Mouse (Mus musculus): Measurements from ENCODE around the gene Samd4.

The Samd4 gene

DNA sequence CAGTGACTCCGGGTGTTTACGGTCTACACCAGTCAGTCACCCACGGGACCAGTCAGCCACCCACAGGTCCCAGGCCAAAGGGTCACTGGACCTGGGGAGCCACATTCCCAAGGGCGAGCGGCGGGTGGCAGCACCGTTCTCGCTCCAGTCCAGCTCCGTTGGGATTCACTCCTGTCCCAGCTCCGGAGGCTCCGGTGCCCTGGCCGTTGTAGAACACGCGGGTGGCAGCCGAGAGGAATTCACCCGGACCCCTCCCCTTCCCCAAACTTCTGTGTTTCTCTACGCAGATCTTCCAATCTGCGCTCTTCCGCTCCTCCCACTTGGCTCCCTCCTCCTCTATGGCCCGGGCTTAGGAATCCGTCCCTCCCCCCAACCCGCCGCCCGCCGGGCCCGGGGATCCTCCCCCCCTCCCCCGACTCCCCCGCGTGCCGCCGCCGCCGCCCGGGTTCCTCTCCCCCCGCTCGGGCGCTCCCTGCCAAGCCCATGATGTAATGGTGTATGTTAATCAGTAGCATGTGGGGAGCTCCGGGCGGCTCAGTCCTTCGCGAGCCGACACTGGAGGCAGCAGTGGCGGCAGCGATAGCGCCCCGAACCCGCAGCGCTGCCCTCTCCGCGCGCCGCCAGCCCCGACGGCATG, at the start of gene Samd4:
Gene Samd4 (plus strand): TSS at position 424 of the 637 bp plus-strand sequence.
- in situ Hi-C loops (cut with MboI; ENCODE audit: low sequenced_read_pairs), result no loop called here

DNA sequence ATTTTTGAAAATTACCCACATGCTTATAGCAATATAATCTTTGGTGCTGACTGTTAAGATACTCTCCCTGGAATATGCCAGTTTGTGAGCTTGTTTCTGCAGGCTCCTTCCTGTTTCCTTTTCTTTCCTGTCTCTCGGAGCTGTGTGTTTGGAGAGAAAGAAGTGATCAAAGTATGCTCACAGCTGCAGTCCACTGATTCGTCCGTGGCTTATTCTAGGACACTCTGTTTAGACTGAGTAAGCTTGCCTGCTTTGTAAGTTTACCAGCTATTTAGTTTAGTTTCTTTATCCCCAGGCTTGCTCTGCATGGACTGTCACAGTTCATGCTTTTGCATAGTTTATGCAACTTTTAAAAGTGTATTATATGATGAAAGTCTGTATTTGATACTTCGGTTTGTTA, 43.3 kb upstream of the Samd4 start:
- in situ Hi-C loops (cut with MboI; ENCODE audit: low sequenced_read_pairs), result no loop called here

DNA sequence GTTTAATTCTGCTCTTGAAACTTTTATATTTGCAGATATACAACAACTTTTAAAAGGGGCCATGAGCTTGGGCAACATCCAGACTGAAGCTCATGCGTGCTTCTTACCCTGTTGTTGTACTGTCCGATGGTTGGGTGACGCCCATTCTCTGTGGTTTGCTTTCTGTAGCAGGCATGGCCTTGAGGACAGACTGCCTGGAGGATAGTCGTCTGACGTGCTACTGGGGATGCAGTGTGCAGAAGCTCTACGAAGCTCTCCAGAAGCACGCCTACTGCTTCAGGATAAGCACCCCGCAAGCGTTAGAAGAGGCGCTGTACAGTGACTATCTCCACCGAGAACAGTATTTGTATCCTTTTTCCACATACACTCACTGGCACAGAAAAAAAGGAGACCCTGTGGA, 36.9 kb upstream of the Samd4 start:
- in situ Hi-C loops (cut with MboI; ENCODE audit: low sequenced_read_pairs), result no loop called here

DNA sequence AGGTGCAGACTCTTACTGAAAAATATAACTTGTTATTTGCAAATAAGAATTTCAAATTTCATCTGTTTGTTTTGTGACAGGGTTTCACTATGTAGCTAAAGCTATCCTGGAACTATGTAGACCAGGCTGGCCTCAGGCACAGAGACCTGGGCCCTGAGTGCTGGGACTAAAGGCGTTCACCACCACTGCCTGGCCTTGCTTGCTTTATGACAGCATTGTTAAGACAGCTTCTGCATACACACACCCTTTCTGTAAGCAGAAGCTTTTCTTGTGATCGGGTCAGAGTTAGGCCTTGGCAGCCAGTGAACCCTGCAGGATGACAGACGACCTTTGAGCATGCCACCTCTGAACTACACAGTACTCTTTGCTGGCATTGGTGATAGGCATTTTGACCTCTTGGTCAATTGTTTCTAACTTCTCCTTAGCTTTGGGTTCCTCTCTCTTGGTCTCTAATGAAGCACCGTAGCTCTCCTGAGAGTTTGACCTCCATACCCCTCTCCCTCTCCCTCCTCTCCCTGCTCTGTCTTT, 34.5 kb upstream of the Samd4 start:
- in situ Hi-C loops (cut with MboI; ENCODE audit: low sequenced_read_pairs), result no loop called here

DNA sequence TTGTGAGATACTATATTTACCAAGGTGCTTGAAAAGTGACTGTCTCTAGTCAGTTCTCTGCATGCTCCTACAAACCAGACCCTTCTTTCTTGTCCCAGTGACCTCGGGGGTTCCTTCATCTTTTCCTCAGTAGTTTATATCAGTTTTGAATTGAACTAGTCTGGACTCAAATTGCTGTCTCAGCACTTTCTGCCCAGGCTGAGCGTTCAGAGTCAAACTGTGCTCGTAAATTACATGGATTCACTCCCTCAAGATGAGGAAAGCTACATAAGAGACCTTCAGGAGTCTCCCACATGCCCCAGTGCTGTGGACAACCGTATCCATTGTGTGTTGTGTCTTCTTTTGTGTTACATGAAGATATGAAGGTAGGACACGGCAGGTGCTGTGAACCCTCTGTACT, 33.9 kb upstream of the Samd4 start:
- in situ Hi-C loops (cut with MboI; ENCODE audit: low sequenced_read_pairs), result no loop called here

DNA sequence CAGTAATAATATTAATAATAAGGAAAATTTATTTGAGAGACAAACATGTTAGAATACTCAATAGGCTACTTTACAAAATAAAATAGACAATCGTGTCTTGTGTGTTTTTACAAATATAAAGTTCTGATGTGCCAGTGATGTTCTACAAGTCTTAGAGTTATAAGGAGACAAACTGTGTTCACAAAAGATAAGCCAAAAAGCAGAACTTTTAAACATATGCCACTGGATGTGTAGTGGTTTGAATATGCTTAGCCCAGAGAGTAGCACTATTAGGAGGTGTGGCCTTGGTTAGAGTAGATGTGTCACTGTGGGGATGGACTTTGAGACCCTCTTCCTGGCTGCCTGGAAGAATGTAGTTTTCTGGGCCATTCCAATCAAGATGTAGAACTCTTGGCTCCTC, 32.9 kb upstream of the Samd4 start:
- in situ Hi-C loops (cut with MboI; ENCODE audit: low sequenced_read_pairs), result no loop called here

DNA sequence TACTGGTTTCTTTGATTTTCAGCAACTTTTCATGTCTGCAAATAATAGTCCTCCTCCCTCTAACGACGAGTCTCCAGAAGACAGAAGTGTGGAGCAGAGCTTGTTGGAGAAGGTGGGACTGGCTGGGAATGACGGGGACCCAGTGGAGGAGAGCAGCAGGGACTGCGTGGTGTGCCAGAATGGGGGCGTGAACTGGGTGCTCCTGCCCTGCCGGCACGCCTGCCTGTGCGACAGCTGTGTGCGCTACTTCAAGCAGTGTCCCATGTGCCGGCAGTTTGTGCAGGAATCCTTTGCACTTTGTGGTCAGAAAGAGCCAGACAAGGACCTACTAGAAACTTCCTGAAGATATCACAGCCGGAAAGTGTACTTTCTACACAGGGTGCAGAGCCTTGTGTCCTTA, 29.0 kb upstream of the Samd4 start:
- in situ Hi-C loops (cut with MboI; ENCODE audit: low sequenced_read_pairs), result no loop called here

DNA sequence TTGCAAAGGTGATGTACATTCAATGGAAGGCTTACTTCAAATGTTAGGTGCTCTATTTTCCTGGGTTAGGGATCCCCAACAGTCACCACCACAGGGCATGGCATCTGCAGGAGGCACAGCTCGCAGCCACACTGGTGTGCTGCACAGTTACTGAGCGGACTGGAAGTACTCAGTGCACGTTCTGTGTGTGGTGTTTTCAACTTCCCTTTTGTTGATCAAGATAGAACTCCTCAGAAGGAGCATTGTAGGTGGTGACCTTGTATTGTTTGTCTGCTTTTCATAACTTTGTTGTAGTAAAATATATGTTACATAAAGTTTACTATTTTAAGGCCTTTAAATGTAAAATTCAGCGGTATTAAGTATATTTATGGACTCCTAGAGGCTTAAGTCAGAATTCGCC, 19.7 kb upstream of the Samd4 start:
- in situ Hi-C loops (cut with MboI; ENCODE audit: low sequenced_read_pairs), result no loop called here

DNA sequence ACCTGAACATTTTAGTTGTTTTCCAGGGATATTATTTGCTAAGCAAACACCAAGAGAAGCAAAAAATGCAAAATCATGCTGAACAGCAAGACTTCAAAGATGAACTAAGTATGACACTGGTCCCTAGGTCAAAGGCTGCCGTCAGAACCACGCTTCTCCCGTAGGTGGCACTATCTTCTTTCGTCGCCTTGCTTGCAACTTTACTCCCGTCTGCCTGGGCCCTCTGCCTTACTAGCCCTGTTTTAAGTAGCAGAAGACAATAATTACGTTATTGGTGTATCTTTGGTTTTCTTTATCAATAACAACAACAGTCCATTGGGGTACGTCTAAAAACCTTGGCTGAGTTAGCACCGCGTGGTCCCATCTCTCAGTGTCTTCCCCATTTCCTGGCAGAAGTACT, 1.7 kb upstream of the Samd4 start:
- in situ Hi-C loops (cut with MboI; ENCODE audit: low sequenced_read_pairs), result no loop called here

DNA sequence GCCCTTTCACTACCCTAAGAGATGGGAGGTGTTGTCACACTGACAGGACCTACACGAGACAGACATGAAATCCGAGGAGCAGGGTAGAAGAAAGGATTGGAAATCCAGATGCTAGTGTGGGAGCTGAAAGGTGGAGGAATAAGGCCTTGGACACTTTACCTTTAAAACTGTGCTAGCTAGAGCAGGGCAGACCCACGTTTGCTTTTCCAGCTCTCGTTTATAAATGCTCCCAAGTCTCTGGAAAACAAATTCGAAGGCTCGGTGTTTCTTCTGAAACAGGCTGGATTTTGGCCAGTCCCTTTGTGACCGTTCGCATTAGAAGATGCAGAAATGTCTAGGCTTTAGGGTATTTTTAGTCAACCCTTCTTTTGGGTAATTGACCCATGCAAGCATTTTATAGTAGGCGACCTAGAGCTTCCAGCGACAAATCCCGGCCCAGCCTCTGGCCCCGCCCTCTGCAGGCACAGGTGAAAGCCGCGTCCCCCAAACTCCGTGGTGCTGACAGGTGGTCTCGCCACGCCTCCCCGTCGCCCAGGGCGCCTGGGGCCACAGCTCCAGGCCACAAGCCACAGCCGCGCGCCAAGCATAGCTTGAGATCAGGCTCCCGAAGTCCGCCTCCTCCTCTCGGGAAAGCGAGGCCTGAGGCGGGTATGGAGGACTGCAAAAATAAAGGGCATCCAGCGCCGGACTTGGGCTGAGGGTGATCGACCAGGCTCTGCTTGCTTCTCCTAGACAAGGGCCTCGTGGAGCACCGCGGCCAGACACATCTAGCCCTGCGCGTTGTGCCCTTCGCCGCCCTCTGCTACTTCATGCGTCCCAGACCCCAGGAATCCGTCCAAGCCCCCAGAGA, 848 bp upstream of the Samd4 start:
- in situ Hi-C loops (cut with MboI; ENCODE audit: low sequenced_read_pairs), result no loop called here

DNA sequence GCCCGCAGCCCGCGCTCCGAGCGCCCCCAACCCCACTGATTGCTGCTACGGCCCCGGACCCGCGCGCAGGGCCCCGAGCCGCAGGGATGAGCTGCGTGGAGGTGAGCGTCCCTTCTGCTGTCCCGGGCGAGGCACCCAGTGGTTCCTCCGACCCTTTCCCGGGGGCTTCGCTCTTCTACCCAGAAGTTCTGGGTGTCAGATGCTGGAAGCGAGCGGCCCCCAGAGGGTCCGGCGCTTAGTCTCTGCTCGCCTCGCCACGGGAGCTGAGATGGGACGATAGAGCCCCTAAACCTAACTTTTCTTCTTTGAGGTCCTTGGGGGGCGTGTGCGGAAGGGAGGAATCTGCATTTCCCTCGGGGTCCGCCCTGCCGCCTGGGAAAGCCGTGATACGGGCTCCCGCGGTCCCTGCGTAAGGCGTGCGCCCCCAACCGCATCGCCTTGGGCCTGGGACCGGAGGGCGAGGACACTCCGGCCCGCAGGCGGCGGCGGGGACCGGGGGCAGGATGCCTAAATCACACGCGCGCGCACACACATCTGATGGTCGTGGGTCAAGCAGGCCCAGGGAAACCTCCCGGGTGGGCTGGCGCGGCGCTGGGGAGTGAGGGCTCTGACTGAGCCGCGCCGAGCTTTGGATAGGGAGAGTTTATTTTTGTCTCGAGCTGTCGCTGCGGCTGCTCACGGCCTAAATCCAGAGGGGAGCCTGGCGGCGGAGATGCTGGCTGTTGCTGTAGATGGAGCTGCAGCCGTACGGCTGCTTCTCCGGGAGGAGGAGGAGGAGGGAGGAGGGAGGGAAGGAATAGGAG, 615 bp downstream of the Samd4 start:
- in situ Hi-C loops (cut with MboI; ENCODE audit: low sequenced_read_pairs), result no loop called here

DNA sequence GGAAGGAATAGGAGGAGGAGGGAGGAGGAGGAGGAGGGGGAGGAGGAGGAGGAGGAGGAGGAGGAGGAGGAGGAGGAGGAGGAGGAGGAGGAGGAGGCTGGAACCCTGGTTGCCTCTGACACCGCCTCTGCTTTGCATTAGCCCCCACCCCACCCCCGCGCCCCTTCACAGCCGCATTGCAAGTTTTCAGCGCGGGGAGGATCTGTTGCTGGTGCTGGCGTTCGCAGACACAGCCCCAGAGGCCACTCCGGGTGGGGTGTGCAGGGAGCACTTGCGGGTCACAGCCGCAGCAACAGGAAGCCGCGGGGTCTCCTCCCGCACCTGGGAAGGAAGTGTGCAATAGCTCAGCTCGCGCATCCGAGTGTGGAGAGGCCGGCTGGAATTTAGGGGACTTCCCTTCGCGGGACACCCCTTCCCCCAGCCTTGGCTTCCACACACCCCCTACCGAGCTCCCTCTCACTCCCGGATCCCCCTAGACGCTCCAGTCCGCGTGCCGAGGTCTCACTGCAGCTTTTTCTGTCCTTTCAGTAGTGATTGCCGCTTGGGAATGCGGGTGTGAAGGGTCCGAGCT, 1.3 kb downstream of the Samd4 start:
- in situ Hi-C loops (cut with MboI; ENCODE audit: low sequenced_read_pairs), result no loop called here

DNA sequence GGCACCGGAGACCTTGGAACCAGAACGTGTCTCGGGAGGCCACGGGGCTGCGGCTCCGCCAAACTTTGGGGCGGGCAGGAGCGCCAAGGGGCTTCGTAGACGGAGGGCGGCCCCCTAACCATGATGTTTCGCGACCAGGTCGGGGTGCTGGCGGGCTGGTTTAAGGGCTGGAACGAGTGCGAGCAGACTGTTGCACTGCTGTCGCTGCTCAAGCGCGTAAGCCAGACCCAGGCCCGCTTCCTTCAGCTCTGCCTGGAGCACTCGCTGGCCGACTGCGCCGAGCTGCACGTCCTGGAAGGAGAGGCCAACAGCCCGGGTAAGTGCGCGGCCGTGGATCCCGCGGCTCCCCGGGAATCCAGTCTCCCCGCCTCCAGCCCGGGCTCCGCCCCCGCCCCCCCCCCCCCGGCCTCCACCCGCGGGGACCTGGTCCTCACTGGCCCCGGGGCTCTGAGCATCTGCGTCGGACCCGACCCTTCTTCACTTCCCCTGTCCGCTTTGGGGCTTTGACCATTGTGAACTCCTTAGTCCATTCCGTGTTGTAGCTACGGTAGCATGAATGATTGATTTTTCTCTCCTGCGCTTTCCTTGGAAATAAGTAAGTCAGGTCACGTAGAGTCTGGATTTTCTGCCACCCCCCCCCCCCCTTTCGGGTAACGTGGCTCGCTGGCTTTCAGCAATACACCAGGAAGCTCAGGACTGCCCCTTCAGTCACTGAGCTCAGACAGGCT, 2.2 kb downstream of the Samd4 start:
- in situ Hi-C loops (cut with MboI; ENCODE audit: low sequenced_read_pairs), result loop anchor here (5.0 kb wide), 1 partner anchor 207 kb away; no protein-coding TSS in a partner anchor

DNA sequence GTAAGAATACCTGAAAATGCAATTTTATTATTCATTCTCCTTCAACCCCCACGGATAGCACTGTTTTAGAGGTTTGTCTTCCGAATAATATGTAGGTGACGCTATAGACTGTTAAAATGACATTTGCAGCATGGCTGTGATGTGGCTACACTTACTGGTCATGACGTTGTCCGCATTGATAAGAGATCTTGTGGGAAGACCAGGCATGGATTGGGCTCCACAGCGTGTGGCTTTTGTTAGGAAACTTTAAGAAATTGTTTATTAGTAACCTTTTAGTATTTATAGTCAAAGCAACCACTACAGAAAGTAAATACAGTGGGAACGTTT, 2.7 kb downstream of the Samd4 start:
- in situ Hi-C loops (cut with MboI; ENCODE audit: low sequenced_read_pairs), result loop anchor here (5.0 kb wide), 1 partner anchor 207 kb away; no protein-coding TSS in a partner anchor

DNA sequence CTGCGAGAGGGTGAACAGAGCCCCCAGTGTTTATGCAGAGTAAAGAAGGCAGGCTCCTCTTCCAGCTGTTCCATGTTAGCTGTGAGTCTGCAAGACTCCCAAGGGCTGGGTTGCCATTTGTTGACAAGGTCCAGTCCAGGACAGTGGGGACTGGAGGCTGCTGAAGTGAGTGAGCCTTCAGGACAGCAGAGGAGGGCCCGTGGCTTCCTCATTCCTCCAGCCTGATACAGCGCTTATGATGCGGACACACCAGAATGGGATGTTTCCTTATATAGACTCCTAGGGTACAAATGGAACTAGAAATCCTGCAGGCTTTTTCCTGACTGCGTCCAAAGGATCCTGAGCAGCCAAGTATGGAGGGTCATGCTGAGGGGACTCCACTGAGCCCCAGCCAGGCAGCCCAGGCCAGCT, 3.2 kb downstream of the Samd4 start:
- in situ Hi-C loops (cut with MboI; ENCODE audit: low sequenced_read_pairs), result loop anchor here (5.0 kb wide), 1 partner anchor 206 kb away; no protein-coding TSS in a partner anchor

DNA sequence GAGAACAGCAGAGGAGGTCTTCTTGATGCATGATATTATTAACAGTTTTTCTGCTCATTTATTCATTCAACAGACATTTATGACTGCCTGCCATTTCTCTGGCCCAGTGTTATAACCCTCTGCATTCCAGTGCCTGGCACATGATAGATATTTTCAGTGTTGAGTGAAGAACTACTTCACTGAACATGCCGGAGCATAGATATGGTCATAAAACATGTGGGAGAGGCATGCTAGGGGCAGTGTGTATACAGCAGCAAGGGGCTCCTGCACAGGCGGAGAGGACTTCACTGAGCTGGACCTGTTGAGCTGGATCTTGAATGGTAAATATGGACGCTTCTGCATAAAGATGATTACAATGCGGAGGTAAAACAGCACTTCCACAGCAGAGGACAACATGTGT, 6.4 kb downstream of the Samd4 start:
- in situ Hi-C loops (cut with MboI; ENCODE audit: low sequenced_read_pairs), result loop anchor here (5.0 kb wide), 1 partner anchor 203 kb away; no protein-coding TSS in a partner anchor

DNA sequence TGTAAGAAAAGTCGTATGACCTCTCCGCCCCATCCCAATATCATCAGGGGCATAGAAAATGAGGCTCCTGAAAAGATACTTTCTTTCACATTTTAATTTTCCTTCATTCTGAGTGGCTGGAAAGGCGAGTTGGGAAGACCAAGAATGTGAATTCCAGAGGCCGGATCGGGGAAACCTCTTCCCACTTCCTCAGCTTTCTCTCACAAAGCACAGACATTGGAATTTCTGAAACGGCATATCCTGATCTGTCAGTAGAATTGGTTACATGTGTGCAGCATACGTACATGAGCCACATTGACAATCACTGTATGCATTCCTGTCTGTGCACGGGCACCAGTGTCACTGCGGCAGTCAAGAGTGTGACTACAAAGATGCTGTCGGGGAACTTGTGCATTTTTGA, 11.3 kb downstream of the Samd4 start:
- in situ Hi-C loops (cut with MboI; ENCODE audit: low sequenced_read_pairs), result no loop called here

DNA sequence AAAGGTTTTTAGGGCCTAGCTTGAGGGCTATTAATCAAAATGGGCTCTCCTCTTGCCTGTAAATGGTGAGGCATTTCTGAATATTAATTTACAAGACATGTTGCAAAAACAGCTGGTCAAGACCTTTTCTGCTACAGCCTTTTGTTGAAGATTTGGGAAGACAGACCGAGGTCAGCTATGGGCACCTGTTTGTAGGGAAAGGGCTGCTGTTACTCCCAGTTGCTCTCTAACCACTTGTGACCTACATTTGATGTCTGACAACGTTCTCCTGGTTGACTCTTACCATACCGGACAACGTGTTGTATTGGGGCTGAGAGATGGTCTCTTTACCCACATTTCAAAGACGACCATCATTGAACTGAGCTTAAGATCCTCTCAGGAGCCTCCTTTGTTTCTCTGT, 15.3 kb downstream of the Samd4 start:
- in situ Hi-C loops (cut with MboI; ENCODE audit: low sequenced_read_pairs), result no loop called here

DNA sequence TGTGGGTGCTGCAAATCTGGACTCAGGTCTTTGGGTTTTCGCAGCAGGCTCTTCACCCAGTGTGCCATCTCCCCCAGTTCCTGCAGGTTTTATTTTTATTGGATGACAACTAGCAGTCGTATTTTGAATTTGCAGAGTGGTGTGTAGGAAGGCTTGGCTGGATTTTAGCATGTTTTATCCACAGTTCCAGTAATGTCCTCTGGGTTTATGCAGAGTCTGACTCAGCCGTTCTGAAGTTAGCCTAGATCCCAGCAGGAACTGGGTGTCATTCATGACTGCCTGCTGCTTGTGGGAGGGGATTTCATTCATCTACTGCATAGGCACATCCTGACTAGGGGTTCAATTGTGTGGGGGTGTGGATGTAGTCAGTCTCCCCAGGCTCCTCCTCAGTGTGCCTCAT, 16.0 kb downstream of the Samd4 start:
- in situ Hi-C loops (cut with MboI; ENCODE audit: low sequenced_read_pairs), result no loop called here

DNA sequence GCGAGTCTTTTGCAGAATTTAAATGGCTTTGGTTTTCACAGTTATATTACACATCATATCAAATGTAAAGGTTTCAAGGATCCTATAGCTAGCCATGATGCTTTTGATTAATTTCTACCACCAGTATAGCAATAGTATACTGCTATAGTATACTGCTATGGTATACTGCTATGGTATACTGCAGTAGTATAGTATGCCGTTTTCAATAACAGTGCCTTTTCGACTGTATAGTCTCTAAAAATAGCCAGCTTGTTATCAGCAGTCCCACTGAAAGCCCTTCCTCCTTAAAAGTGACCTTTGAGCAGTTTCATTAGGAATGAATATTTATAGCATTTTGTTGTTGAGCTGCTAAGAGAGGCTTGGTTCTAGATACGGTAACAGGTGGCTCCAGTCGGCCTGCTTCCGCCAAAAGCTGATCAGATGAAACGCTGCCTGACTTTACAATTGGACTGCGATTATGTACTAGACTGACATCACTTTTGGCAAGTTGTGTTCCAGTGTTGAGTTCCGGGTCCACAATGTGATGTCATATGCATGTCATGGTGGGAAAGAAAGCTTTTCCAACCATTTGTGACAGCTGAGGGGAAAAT, 19.9 kb downstream of the Samd4 start:
- in situ Hi-C loops (cut with MboI; ENCODE audit: low sequenced_read_pairs), result no loop called here
